Mouse (Mus musculus) liver, postnatal 0 days (tissue): ENCODE measurements around the gene Nrg4.

ENCODE experiments used
- CTCF ChIP-seq: sonication (generic); IDR thresholded peaks from 2 replicates; pipeline ENCODE4 v1.5.1; 2016; ENCODE audit warnings: antibody characterized with exemption, low read depth
- EP300 ChIP-seq: IDR thresholded peaks from 2 replicates; pipeline ENCODE4 v1.6.1; 2016; ENCODE audit warnings: antibody characterized with exemption, low read depth, mild to moderate bottlenecking

GRCm38 (mm10) chr9:55371908-55372307 lies 45.3 kb upstream of the Nrg4 start:
- no peak for TF ChIP-seq EP300
- no peak for TF ChIP-seq CTCF
